9 mouse cellular contexts compared by ENCODE assay signal in the genomic region with DNA sequence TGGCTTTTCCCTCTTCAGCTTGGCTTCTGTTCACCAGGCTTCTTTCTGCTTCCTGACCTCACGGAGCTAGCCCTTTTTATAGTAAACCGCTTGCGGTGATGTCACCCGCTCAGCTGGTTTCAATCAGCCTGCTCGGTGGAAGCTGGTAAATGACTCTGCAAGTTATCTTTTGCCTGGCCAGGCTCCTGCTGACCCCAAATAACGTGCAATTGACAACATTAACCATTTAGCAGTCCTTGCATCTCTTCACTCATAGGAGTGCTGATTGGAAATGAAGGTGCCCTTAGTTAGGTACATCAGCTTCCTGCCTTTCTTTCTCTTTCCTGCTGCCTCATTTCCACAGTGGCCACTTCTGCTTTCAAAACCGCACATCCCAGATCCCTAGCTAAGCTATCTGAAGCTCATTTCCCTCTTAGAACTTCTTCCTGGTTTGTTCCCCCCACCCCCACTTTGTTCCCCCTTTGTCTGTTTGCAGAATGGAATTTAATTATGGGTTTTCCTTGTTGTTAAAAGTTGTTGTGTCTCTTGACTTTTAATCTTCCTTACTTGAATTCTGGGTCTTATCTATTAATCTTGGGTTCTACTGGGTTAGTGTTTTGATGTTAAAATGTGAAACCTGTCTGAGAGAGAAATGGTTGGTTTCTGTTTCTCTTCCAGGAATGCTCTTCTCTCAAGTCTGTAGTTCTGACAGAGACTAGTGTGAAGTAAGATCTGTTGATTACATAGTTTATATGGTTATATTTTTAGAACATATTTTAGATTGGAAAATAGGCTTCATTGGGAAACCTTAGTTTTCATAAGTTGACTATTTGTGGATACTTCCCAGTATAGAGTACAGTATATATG. TPM values are rescaled to one million over a fixed set of nuclear protein-coding genes. Genes with fewer than 3 reads are reported as not detected.
DNase-seq lines count a peak whose midpoint lies in the region; ATAC-seq lines count a peak whose summit lies in the region.
"Had no signal": no experiment of that assay in that cellular context is flagged by ENCODE, and none has a peak within 500 bp of the region (broad histone marks: within the 10 kb centered on the region; RNA-seq: fewer than 3 reads in every experiment).

No protein-coding gene starts in this region.

- H3K36me3 ChIP-seq in neural tube, embryonic 15.5 days: no peaks in the 10 kb centered on the region
- no peaks in the 10 kb centered on the region for H3K36me3 ChIP-seq in intestine, embryonic 16.5 days (ENCODE audit: control insufficient read depth, insufficient read depth, low read length)
- no peaks in the 10 kb centered on the region for H3K36me3 ChIP-seq in liver, embryonic 16.5 days (ENCODE audit: control insufficient read depth, insufficient read depth)
- H3K36me3 ChIP-seq: neural tube, embryonic 12.5 days had no signal

- no peaks in the 10 kb centered on the region for H3K9me3 ChIP-seq in neural tube, embryonic 15.5 days (replicated peaks)
- no peaks in the 10 kb centered on the region; the same call in 1 of the 2 replicates for H3K9me3 ChIP-seq in intestine, embryonic 16.5 days (ENCODE audit: control insufficient read depth, low read length)
- no peaks in the 10 kb centered on the region for H3K9me3 ChIP-seq in liver, embryonic 16.5 days (replicated peaks; ENCODE audit: control insufficient read depth, low read length)
- H3K9me3 ChIP-seq: neural tube, embryonic 12.5 days had no signal

- peaks cover 41% of the 10 kb centered on the region for H3K4me1 ChIP-seq in neural tube, embryonic 15.5 days
- H3K4me1 ChIP-seq in brown adipose tissue, adult 24 weeks (ENCODE audit: control insufficient read depth, insufficient read depth, insufficient read length, low read length): peaks cover 21% of the 10 kb centered on the region
- H3K4me1 ChIP-seq in intestine, embryonic 16.5 days (ENCODE audit: control insufficient read depth, insufficient read depth, low read length): peaks cover 7% of the 10 kb centered on the region; the same call in 1 of the 2 replicates
- H3K4me1 ChIP-seq in liver, embryonic 16.5 days (ENCODE audit: control insufficient read depth, low read depth, low read length): no peaks in the 10 kb centered on the region

- H3K27me3 ChIP-seq in neural tube, embryonic 15.5 days (replicated peaks): no peaks in the 10 kb centered on the region
- no peaks in the 10 kb centered on the region for H3K27me3 ChIP-seq in intestine, embryonic 16.5 days (replicated peaks; ENCODE audit: control insufficient read depth, insufficient read depth, low read length)
- H3K27me3 ChIP-seq in liver, embryonic 16.5 days (ENCODE audit: control insufficient read depth, insufficient read depth, low read depth, low read length): no peaks in the 10 kb centered on the region
- H3K27me3 ChIP-seq: neural tube, embryonic 12.5 days had no signal

- ATAC-seq in neural tube, embryonic 15.5 days (ENCODE audit: low FRiP score): no peak
- peak; percentile 65 for ATAC-seq in intestine, embryonic 16.5 days
- no peak for ATAC-seq in liver, embryonic 16.5 days (ENCODE audit: low read depth)

- no peak overlapping the region; the same call in 1 of the 2 replicates for H3K27ac ChIP-seq in neural tube, embryonic 15.5 days (replicated peaks)
- H3K27ac ChIP-seq in brown adipose tissue, adult 24 weeks (replicated peaks; ENCODE audit: low read depth, low read length): peak overlapping the region; percentile 25
- H3K27ac ChIP-seq in intestine, embryonic 16.5 days (ENCODE audit: low read length): no peak overlapping the region
- peak overlapping the region; percentile 50 for H3K27ac ChIP-seq in liver, embryonic 16.5 days (ENCODE audit: low read length)
- H3K27ac ChIP-seq: neural tube, embryonic 12.5 days had no signal

- H3K4me3 ChIP-seq in neural tube, embryonic 15.5 days (replicated peaks): no peak overlapping the region
- peak overlapping the region; percentile 18; the same call in 1 of the 2 replicates for H3K4me3 ChIP-seq in brown adipose tissue, adult 24 weeks (ENCODE audit: insufficient read depth, low read depth, low read length)
- H3K4me3 ChIP-seq in intestine, embryonic 16.5 days (ENCODE audit: low read length): no peak overlapping the region
- H3K4me3 ChIP-seq in liver, embryonic 16.5 days (ENCODE audit: low read depth, low read length): peak overlapping the region; percentile 28
- H3K4me3 ChIP-seq: neural tube, embryonic 12.5 days had no signal

- no peak overlapping the region for H3K4me2 ChIP-seq in neural tube, embryonic 15.5 days
- 0 out of 2 replicates have a peak overlapping the region, but pooled peaks have one; percentile 5 for H3K4me2 ChIP-seq in intestine, embryonic 16.5 days (ENCODE audit: low read depth, low read length)
- H3K4me2 ChIP-seq in liver, embryonic 16.5 days (ENCODE audit: low read depth, low read length): peak overlapping the region; percentile 41
- H3K4me2 ChIP-seq: neural tube, embryonic 12.5 days had no signal

- H3K9ac ChIP-seq in neural tube, embryonic 15.5 days (replicated peaks): no peak overlapping the region
- no peak overlapping the region for H3K9ac ChIP-seq in intestine, embryonic 16.5 days (ENCODE audit: low read depth, low read length)
- no peak overlapping the region for H3K9ac ChIP-seq in liver, embryonic 16.5 days (ENCODE audit: low read depth, low read length)
- H3K9ac ChIP-seq: neural tube, embryonic 12.5 days had no signal

- peak; percentile 51 for DNase-seq in neural tube, embryonic 10.5 days (ENCODE audit: extremely low spot score, low spot score)
- DNase-seq in gastrocnemius, postnatal 10 days: peak; percentile 59
- peak; percentile 38 for DNase-seq in ovary, postnatal 14 days (ENCODE audit: low spot score)
- DNase-seq in spleen, postnatal 10 days (ENCODE audit: low spot score in 2 of 2): no peak

- WGBS in neural tube, embryonic 15.5 days: 65% methylated on average over 7 of the region's 7 CpGs
- 42% methylated on average over 7 of the region's 7 CpGs for WGBS in intestine, embryonic 16.5 days
- WGBS in liver, embryonic 16.5 days (ENCODE audit: insufficient replicate concordance): 10% methylated on average over 7 of the region's 7 CpGs

RNA-seq across cellular contexts. Expression of a gene that starts 55.6 kb away (rescaled TPM):
- 166 and 190 TPM in 2 replicates for polyA plus RNA-seq in neural tube, embryonic 15.5 days (2015; fragmentation: Nextera tagmentation; extraction: Ambion mirVana)
- 21.5 and 29.3 TPM in 2 replicates for polyA plus RNA-seq in brown adipose tissue, adult 24 weeks (2012; ENCODE audit: insufficient read depth, insufficient read length, missing spikeins)
- total RNA-seq in gastrocnemius, postnatal 10 days (2021): 100 to 1,000 TPM; 161 to 166 TPM
- 33.6 and 35.0 TPM in 2 replicates for polyA plus RNA-seq in intestine, embryonic 16.5 days (2015; fragmentation: Nextera tagmentation; extraction: Ambion mirVana)
- 8.5 and 10.2 TPM in 2 replicates for polyA plus RNA-seq in liver, embryonic 16.5 days (2015; fragmentation: Nextera tagmentation; extraction: Ambion mirVana)

Comparison
In these comparisons a context has a peak if more than half of its experiments do, and no peak if none do; other contexts are left out.
1. DNase-seq: peak in neural tube, embryonic 10.5 days (single experiment), gastrocnemius, postnatal 10 days (single experiment) and ovary, postnatal 14 days (single experiment); none in spleen, postnatal 10 days (0 of 2).
2. H3K27ac ChIP-seq: peak in brown adipose tissue, adult 24 weeks (single experiment) and liver, embryonic 16.5 days (single experiment); none in neural tube, embryonic 15.5 days (single experiment) and intestine, embryonic 16.5 days (single experiment).
3. H3K4me3 ChIP-seq: peak in brown adipose tissue, adult 24 weeks (single experiment) and liver, embryonic 16.5 days (single experiment); none in neural tube, embryonic 15.5 days (single experiment) and intestine, embryonic 16.5 days (single experiment).